Mouse (Mus musculus) hindbrain, embryonic 11.5 days (tissue): ENCODE results near the gene Adipor1. TPM values are rescaled to one million over a fixed set of nuclear protein-coding genes. Genes with fewer than 3 reads are reported as not detected.

Experiments used
- ATAC-seq: fragments of 200-750 bp; cut with Nextera tagmentation; 2 replicates; pipeline ENCODE4 v1.8.0; 2017; ENCODE audit warnings: mild to moderate bottlenecking, moderate TSS enrichment, moderate library complexity; ENCODE audit not compliant: low FRiP score
- DNase-seq: peaks from one replicate; pipeline ENCODE4 v3.0.0-alpha.2; 2015; ENCODE audit warnings: low spot score
- H3K27ac ChIP-seq: fragments of 300-500 bp; sonication (generic); 2 replicates; pipeline ENCODE4 v1.5.1; 2014; ENCODE audit warnings: mild to moderate bottlenecking, low read depth, low read length
- H3K27me3 ChIP-seq: fragments of 300-500 bp; sonication (generic); 2 replicates; pipeline ENCODE4 v1.6.1; 2014; ENCODE audit warnings: mild to moderate bottlenecking, low read length, moderate library complexity, mixed read lengths; ENCODE audit not compliant: control insufficient read depth, insufficient read depth
- H3K36me3 ChIP-seq: fragments of 300-500 bp; sonication (generic); 2 replicates; pipeline ENCODE4 v1.6.1; 2014; ENCODE audit warnings: mild to moderate bottlenecking, low read length, moderate library complexity, mixed read lengths; ENCODE audit not compliant: control insufficient read depth, insufficient read depth
- H3K4me1 ChIP-seq: fragments of 300-500 bp; sonication (generic); replicated peaks from 2 replicates; pipeline ENCODE4 v1.6.1; 2014; ENCODE audit warnings: low read length, mixed read lengths; ENCODE audit not compliant: control insufficient read depth, insufficient read depth
- H3K4me2 ChIP-seq: fragments of 300-500 bp; sonication (generic); replicated peaks from 2 replicates; pipeline ENCODE4 v1.6.1; 2014; ENCODE audit warnings: mild to moderate bottlenecking, low read depth, low read length
- H3K4me3 ChIP-seq: fragments of 300-500 bp; sonication (generic); 2 replicates; pipeline ENCODE4 v1.5.1; 2014; ENCODE audit warnings: low read depth, low read length
- H3K9ac ChIP-seq: fragments of 300-500 bp; sonication (generic); 2 replicates; pipeline ENCODE4 v1.6.1; 2014; ENCODE audit warnings: low read depth, low read length
- H3K9me3 ChIP-seq: fragments of 300-500 bp; sonication (generic); 2 replicates; pipeline ENCODE4 v1.6.1; 2016; ENCODE audit warnings: low read length; ENCODE audit not compliant: control insufficient read depth
- WGBS: fragments of 180-500 bp; shearing (Covaris S2); extraction: QIAGEN DNeasy Blood & Tissue Kit; methylation state at CpG from one replicate; pipeline ENCODE4 v1.1.7; 2014; 5-methylcytosine and 5-hydroxymethylcytosine counted together
- polyA plus RNA-seq: library from polyadenylated mRNA; unstranded; fragments of >200 nt; fragmentation: Nextera tagmentation; extraction: Ambion mirVana; gene quantifications from 2 replicates; pipeline ENCODE4 v1.2.1, GENCODE M21; 2014

Gene Adipor1
- polyA plus RNA-seq, 1 experiment from 2014 or later = 81.7 TPM

- 57% methylated on average over 3 of the region's 3 CpGs for WGBS
- Histone ChIP-seq H3K27ac (no peak overlapping the region), H3K9ac (no peak overlapping the region), H3K4me1 (no peaks in the 10 kb centered on the region), H3K36me3 (no peaks in the 10 kb centered on the region), H3K27me3 (no peaks in the 10 kb centered on the region), H3K9me3 (no peaks in the 10 kb centered on the region), H3K4me3 (no peak overlapping the region), H3K4me2 (no peak overlapping the region)
- DNase-seq (peak; percentile 37), ATAC-seq (no peak)
Observed at GRCm38 (mm10) chr1:134450986-134451385, 35.8 kb downstream of the Adipor1 start.

- H3K36me3 ChIP-seq = no peaks in the 10 kb centered on the region
- 0 out of 2 replicates have a peak within 1 kb of the TSS, but pooled peaks have one; percentile 25 for H3K27ac ChIP-seq
- peak; percentile 89 for ATAC-seq
- H3K4me1 ChIP-seq = no peaks in the 10 kb centered on the region
- peak within 1 kb of the TSS; percentile 87 for H3K9ac ChIP-seq
- WGBS = under 1% methylated on average over 58 of the region's 61 CpGs
- H3K9me3 ChIP-seq = no peaks in the 10 kb centered on the region
- peak within 1 kb of the TSS; percentile 80 for H3K4me3 ChIP-seq
- no peaks in the 10 kb centered on the region for H3K27me3 ChIP-seq
- DNase-seq = peak; percentile 95
- peak within 1 kb of the TSS; percentile 62 for H3K4me2 ChIP-seq
Observed at GRCm38 (mm10) chr1:134454904-134455824, 40.0 kb downstream of the Adipor1 start, which contains the start of gene Klhl12. Klhl12 (plus strand) TSS chr1:134455531.

- ATAC-seq (no peak), DNase-seq (peak; percentile 3)
- Histone ChIP-seq H3K27ac (no peak overlapping the region), H3K27me3 (no peaks in the 10 kb centered on the region), H3K4me3 (peak overlapping the region; percentile 80), H3K9ac (peak overlapping the region; percentile 87), H3K36me3 (no peaks in the 10 kb centered on the region), H3K9me3 (no peaks in the 10 kb centered on the region), H3K4me1 (no peaks in the 10 kb centered on the region), H3K4me2 (peak overlapping the region; percentile 51)
- WGBS = 24% methylated on average over 5 of the region's 5 CpGs
Observed at GRCm38 (mm10) chr1:134456060-134456459, 40.9 kb downstream of the Adipor1 start.

- DNase-seq (no peak), ATAC-seq (no peak)
- Histone ChIP-seq H3K36me3 (no peaks in the 10 kb centered on the region), H3K4me1 (no peaks in the 10 kb centered on the region), H3K4me3 (no peak overlapping the region), H3K27ac (no peak overlapping the region), H3K9ac (no peak overlapping the region), H3K4me2 (no peak overlapping the region), H3K27me3 (no peaks in the 10 kb centered on the region), H3K9me3 (no peaks in the 10 kb centered on the region)
- 93% methylated on average over 7 of the region's 7 CpGs for WGBS
Observed at GRCm38 (mm10) chr1:134458139-134458727, 43.1 kb downstream of the Adipor1 start.

GRCm38 (mm10) chr1:134460294-134461284, 45.4 kb downstream of the Adipor1 start:
- H3K9ac ChIP-seq = no peak overlapping the region
- ATAC-seq (no peak), DNase-seq (no peak)
- no peaks in the 10 kb centered on the region for H3K36me3 ChIP-seq
- H3K4me1 ChIP-seq = no peaks in the 10 kb centered on the region
- no peaks in the 10 kb centered on the region for H3K9me3 ChIP-seq
- no peak overlapping the region for H3K4me2 ChIP-seq
- H3K27me3 ChIP-seq = no peaks in the 10 kb centered on the region
- no peak overlapping the region for H3K27ac ChIP-seq
- WGBS = 91% methylated on average over 1 of the region's 1 CpGs
- no peak overlapping the region for H3K4me3 ChIP-seq

Other genes starting within 250 kb of the Adipor1 start
- gene Chil1, start 233.2 kb upstream of the Adipor1 start, polyA plus RNA-seq = 1.1 and 2.0 TPM in 2 replicates
- gene Mybph, start 221.9 kb upstream of the Adipor1 start, polyA plus RNA-seq = 1.4 and 3.7 TPM in 2 replicates
- gene Adora1, start 179.9 kb upstream of the Adipor1 start, polyA plus RNA-seq = 0.24 and 0.25 TPM in 2 replicates
- 5.5 and 12.2 TPM in 2 replicates for gene Myog, start 125.4 kb upstream of the Adipor1 start, polyA plus RNA-seq
- 1.9 and 2.1 TPM in 2 replicates for gene Ppfia4, start 82.5 kb upstream of the Adipor1 start, polyA plus RNA-seq
- 126 and 128 TPM in 2 replicates for gene Tmem183a, start 53.4 kb upstream of the Adipor1 start, polyA plus RNA-seq
- gene 4933406M09Rik, start 29.4 kb upstream of the Adipor1 start, polyA plus RNA-seq = not detected in 2 replicates
- gene Cyb5r1, start 9.8 kb upstream of the Adipor1 start, polyA plus RNA-seq = 26.1 and 26.7 TPM in 2 replicates
- 26.4 and 32.9 TPM in 2 replicates for gene Klhl12, start 40.2 kb downstream of the Adipor1 start, polyA plus RNA-seq
- 51.8 and 54.5 TPM in 2 replicates for gene Rabif, start 79.3 kb downstream of the Adipor1 start, polyA plus RNA-seq
- not detected in 2 replicates for gene Mgat4e, start 134.3 kb downstream of the Adipor1 start, polyA plus RNA-seq
- gene Kdm5b, start 144.8 kb downstream of the Adipor1 start, polyA plus RNA-seq = 94.7 and 102 TPM in 2 replicates
- gene Syt2, start 231.3 kb downstream of the Adipor1 start, polyA plus RNA-seq = 3.0 and 4.1 TPM in 2 replicates